Mouse (Mus musculus) cerebral cortex, adult 2 months (tissue): Measurements from ENCODE around the gene Lrig3.

Source experiments
- WGBS: fragments of 180-500 bp; shearing (Covaris S2); methylation state at CpG from one replicate; pipeline ENCODE4 v1.1.7; 2018; 5-methylcytosine and 5-hydroxymethylcytosine counted together

The Lrig3 gene

GRCm38 (mm10) chr10:125964709-125965108 lies 1.3 kb upstream of the Lrig3 start:
- 93% methylated on average over 3 of the region's 3 CpGs for WGBS

DNA sequence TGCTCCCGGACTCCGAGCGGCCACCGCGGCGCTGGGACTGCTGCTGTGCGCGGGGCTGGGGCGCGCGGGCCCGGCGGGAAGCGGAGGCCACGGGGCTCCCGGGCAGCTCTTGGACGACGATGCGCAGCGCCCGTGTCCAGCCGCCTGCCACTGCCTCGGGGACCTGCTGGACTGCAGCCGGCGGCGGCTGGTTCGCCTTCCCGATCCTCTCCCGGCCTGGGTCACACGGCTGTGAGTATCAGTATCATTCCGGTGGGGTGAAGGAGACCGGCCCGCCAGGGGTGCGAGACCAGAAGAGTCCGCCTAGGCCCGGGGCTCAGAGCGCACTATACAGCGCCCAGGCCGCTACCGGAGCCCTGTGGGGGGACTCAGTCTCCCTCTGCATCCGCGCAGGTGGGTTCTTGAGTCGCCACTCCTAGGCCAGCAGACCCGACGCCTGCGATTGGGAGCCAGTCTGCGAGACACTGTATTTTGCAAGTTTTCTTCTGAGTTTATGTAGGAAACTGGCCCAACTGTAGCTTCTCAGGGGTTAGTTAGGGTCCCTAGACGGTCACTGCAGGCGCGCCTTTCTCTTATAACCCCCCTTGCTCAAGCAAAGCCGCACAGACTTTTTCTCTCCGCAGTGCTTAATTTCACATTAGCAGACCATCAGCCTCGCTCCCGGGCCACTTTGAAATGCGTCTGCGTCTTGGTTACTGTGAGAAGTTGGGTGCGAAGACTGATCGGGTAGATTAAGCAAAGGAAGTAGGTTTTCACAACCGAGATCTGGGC lies 698 bp downstream of the Lrig3 start:
- 6% methylated on average over 59 of the region's 59 CpGs for WGBS

DNA sequence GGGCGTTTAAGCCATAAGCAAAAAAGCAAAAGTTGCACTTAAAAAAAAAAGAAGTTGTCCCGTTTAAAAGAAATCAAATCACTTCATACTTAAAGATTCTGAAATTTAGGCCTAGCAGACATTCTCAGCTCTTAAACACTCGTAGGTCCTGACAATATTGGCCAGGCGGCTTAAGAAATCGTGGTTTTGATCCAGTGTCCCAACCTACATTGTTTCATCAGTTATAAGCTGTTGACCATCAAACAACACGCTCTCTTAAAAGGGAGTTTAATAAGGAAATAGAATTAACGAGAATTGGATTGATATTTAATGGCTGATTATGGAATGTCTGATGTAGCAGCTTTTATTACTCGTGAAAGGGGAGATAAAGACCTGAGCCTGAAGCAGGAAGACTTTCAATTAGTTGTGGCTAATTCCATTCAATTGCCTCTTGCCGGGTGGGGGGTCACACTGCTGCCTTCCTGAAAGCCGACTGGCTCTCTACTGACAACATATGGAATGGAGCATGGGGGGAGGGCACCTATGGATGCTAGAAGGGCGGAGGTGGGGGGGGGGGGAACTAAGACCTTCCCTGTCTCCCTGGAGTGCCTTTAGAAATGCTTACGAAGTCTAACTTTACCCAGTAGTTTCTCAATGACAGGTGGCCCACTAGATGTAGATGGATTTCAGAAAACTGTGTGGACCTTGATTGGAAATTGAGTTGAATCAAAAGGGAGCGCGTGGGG lies 1.6 kb downstream of the Lrig3 start:
- 49% methylated on average over 14 of the region's 14 CpGs for WGBS

GRCm38 (mm10) chr10:125968191-125969132 lies 2.5 kb downstream of the Lrig3 start:
- WGBS, result 46% methylated on average over 16 of the region's 16 CpGs

DNA sequence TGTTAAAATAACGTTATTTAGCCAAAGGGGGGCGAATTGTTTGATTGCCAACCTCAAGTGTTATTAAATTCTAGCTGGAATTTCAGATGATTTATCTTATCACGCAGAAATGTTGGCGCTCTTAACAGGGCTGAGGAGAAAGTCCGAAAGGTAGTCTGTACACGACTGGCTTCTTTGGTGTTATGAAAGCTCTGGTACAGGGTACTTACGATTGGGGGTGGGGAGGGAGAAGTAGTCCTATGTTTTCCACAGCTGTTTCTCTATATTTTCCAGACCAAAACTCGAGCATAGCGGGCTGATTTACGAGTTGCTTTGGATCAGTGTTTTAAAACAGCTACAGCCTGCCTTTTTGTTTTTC lies 3.1 kb downstream of the Lrig3 start:
- WGBS, result 68% methylated on average over 10 of the region's 10 CpGs

DNA sequence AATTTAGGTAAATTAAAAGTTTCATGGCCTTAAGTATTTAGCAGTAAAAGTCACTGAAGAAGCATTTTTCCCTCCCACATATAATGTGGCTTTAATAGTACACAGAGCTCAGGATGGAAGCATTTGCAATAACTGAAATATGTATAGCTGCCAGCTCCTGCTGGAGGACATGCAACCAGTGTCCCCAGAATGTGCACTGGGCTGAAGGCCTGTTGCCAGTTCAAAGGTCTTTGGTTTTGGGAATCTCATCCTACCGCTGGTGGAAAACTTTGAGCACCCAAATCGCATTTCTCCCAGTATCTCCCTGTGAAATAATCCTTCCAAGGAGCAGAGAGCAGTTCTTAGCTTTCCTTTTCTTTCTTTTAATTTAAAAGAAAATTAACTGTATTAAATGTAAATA lies 4.1 kb downstream of the Lrig3 start:
- WGBS, result 96% methylated on average over 2 of the region's 2 CpGs

- 73% methylated on average over 4 of the region's 4 CpGs for WGBS
These were observed 4.5 kb downstream of the Lrig3 start for GRCm38 (mm10) chr10:125970500-125970899.

- WGBS, result 93% methylated on average over 7 of the region's 7 CpGs
These were observed 7.8 kb downstream of the Lrig3 start for GRCm38 (mm10) chr10:125973726-125974125.

GRCm38 (mm10) chr10:125981938-125982337 lies 16.0 kb downstream of the Lrig3 start:
- 67% methylated on average over 5 of the region's 5 CpGs for WGBS

DNA sequence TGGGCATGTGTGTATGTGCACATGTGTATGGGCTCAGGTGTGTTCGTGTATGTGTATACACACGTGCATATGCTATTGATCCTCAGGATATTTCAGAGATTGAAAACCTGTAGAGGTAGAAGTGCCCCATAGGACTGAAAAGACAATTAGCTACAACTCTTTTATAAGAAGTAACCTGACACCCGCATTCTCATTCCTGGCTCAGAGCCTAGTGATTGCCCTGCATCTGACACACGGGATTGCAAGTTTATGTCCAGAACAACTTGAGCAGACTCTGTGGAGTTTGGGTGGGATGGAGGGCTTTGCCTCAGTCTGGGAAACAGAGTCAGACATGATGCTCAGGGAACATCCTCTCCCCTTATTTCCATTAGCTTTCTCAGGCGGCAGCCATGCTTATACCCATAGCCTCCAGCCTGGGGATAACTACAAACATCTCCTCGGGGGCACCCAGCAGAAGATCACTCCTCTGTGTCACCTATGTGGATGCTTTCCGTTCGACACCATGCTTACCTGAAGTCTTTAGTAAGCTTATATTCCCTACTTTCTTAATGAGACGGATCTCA lies 18.6 kb downstream of the Lrig3 start:
- WGBS, result 85% methylated on average over 9 of the region's 9 CpGs

GRCm38 (mm10) chr10:125985795-125986194 lies 19.8 kb downstream of the Lrig3 start:
- WGBS, result 87% methylated on average over 1 of the region's 1 CpGs

DNA sequence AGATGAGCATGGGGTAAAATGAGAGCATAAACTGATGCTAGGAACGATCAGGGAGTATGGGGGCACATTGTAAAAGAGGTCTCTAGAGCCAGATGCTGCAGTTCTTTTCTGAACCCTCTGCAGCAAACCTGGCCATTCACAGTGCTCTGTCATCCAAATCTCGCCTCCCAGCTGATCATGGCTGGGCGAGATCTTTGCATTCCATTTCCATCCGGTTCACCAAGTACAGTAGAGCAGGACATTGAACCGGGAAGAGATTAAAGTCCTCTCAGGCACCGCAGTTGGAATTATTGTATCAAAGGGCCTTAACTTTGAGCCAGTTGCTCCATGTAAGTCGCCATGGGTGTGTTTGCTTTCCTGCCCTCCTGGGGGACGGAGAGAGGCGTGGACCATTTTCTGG lies 20.5 kb downstream of the Lrig3 start:
- 96% methylated on average over 9 of the region's 9 CpGs for WGBS

DNA sequence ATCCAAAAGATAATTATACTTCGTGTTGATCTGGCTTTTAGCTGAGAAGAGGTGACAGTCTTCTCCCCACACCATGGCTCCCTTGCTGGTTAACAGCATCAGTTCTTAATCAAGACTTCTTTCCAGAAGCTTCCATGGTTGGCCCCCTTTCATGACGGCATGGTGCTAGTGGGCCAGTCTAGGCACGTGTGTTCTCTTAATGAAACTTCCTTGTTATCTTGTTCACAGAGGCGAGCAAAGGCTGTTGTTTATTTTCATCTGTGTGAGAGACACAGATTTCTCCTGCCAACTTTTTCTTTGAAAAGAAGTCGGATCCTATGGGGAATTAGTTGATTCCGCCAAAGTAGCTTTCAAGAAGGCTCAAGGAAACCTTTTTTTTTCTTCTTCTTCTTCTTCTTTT lies 21.3 kb downstream of the Lrig3 start:
- WGBS, result 64% methylated on average over 6 of the region's 6 CpGs

DNA sequence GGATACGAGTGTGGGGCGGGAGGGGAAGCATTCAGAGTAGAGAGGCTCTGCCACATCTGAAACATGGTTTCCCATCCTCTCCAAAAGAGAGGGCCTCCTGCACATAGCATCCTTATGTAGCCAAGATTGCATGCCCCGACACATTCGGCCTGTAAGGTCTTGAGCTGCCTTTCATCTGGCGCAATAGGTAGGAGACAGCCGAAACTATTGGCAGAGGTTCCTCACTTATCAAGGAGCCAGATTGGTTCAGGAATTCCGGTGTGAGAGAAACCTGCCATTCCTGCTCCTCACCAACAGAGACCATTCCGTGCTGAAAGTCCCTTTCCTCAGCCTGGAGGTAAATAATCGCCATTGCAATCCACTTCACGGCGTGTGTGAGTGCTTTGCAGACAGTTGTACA lies 22.1 kb downstream of the Lrig3 start:
- WGBS, result 92% methylated on average over 11 of the region's 11 CpGs

- WGBS, result 60% methylated on average over 7 of the region's 7 CpGs
These were observed 23.9 kb downstream of the Lrig3 start for GRCm38 (mm10) chr10:125989890-125990289.

GRCm38 (mm10) chr10:125990394-125990793 lies 24.4 kb downstream of the Lrig3 start:
- WGBS, result 60% methylated on average over 5 of the region's 5 CpGs

- 92% methylated on average over 7 of the region's 7 CpGs for WGBS
These were observed 25.9 kb downstream of the Lrig3 start for GRCm38 (mm10) chr10:125991819-125992218.

DNA sequence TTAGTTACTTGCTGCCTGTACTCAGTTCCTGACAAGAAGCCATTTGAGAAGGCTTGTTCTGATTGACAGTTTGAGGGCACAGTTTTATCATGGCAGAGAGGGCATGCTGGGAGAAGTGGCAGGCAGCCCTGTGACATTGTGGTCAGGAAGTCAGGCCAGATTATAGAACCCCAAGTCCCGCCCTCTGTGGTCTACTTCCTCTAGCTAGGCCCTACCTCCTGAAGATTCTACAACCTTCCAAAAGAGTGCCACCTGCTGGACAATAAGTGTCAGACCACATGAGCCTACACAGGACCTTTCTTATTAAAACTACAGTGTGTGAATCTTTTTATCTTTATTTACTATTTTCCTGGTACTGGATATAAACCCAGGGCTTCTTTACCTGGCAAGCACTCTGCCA lies 28.9 kb downstream of the Lrig3 start:
- 86% methylated on average over 1 of the region's 1 CpGs for WGBS

DNA sequence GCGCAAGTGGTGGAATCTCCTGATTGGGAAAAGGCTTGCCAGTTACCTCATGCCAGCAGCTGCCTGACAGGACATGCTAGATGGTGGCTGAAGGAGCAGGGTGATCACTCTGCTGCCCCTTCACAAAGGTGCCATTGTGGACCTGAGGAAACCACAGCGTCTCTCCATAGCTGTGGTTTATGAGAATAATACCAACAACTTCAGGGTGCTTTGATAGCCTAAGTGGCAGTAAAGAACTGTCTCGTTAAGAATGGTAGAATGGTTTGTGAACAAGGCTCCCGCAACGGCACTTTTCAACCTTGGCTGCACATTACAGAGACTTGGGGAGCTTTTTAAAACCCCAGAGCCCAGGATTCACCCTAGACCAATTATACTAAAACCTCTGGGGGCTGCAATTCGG lies 29.7 kb downstream of the Lrig3 start:
- 82% methylated on average over 6 of the region's 6 CpGs for WGBS

- WGBS, result 40% methylated on average over 9 of the region's 9 CpGs
These were observed 31.0 kb downstream of the Lrig3 start for GRCm38 (mm10) chr10:125996989-125997388.

DNA sequence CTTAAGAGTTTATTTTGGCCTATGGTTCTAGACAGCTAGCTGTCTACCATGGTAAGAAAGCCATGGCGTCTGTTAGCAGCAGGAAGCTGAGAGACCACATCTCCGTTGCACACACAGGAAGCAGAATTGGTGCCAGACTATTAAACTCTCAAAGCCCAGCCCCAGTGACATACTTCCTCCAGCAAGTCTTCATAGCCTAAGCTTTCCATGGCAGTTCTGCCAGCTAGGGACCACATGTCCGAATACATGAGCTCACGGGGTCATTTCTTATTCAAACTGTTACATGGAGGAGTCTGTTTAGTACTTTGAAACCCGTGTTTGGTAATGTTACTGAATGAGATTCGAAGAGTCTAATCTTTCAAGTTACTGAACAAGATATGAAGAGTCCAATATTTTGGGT lies 33.6 kb downstream of the Lrig3 start:
- 96% methylated on average over 6 of the region's 6 CpGs for WGBS

- 75% methylated on average over 8 of the region's 8 CpGs for WGBS
These were observed 35.0 kb downstream of the Lrig3 start for GRCm38 (mm10) chr10:126000861-126001390.
